Mouse (Mus musculus): ENCODE results near the gene Gm49383. TPM values are rescaled to one million over a fixed set of nuclear protein-coding genes. Genes with fewer than 3 reads are reported as not detected.
A peak's percentile ranks its signal among the peaks of the same experiment; 100 is the strongest.

The Gm49383 gene
- total RNA-seq, 1 experiment from 2014 or later: 9.6 TPM

DNA sequence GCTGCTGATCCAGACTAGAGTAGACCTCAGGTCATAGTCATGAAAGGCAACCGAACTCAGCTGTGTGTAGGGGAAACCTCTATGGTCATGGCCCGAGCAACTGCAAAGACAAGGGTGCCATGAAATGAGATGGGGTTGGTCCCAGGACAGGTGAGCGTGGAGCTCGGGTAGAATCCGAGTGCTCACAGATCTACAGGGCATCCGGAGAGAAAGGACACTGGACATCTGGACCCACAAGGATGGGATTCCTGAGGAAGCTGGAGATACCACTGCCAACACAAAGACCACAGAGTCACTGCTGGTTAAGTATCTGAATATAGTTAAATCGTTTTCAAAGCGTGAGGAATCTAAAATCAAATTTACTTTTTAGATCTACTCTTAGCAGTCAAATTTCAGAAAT lies 10.5 kb upstream of the Gm49383 start:
- ATAC-seq (replicated peaks; ENCODE audit: insufficient number of reproducible peaks, low FRiP score, low TSS enrichment, poor library complexity, severe bottlenecking): no peak

GRCm38 (mm10) chr12:69204052-69204833 lies 7.3 kb upstream of the Gm49383 start, which contains the start of gene Gm49384:
Gene Gm49384 (minus strand): TSS chr12:69204267.
- no peak for ATAC-seq (replicated peaks; ENCODE audit: insufficient number of reproducible peaks, low FRiP score, low TSS enrichment, poor library complexity, severe bottlenecking)

GRCm38 (mm10) chr12:69198985-69199384 lies 2.1 kb upstream of the Gm49383 start:
- no peak for ATAC-seq (replicated peaks; ENCODE audit: insufficient number of reproducible peaks, low FRiP score, low TSS enrichment, poor library complexity, severe bottlenecking)

GRCm38 (mm10) chr12:69198164-69198535 lies 1.2 kb upstream of the Gm49383 start, which contains the start of gene Dnaaf2:
Gene Dnaaf2 (minus strand): TSS chr12:69198429.
- ATAC-seq (replicated peaks; ENCODE audit: insufficient number of reproducible peaks, low FRiP score, low TSS enrichment, poor library complexity, severe bottlenecking): peak; percentile 48; the same call in 1 of the 2 replicates

GRCm38 (mm10) chr12:69197378-69198163 lies 667 bp upstream of the Gm49383 start:
- ATAC-seq (replicated peaks; ENCODE audit: insufficient number of reproducible peaks, low FRiP score, low TSS enrichment, poor library complexity, severe bottlenecking): 0 out of 2 replicates have a peak, but pooled peaks have one; percentile 32

GRCm38 (mm10) chr12:69192637-69193036 lies 4.3 kb downstream of the Gm49383 start:
- no peak for ATAC-seq (replicated peaks; ENCODE audit: insufficient number of reproducible peaks, low FRiP score, low TSS enrichment, poor library complexity, severe bottlenecking)

DNA sequence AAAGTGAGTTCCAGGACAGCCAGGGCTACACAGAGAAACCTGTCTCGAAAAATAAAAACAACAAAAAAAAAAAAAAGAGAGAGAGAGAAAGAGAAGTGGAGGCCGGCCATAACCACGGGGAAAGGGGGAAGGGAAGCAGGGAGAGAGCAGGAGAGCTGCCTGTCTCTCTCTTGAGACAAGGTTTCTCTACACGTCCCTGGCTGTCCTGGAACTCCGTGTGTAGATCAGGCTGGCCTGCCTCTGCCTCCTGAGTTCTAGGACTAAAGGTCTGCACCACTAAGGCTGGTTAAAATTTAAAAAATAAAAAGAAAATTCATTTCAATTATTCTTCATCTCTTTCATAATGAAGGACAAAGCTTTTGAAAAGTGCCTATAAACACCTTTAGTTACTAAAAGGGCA lies 5.5 kb downstream of the Gm49383 start:
- no peak for ATAC-seq (replicated peaks; ENCODE audit: insufficient number of reproducible peaks, low FRiP score, low TSS enrichment, poor library complexity, severe bottlenecking)

- ATAC-seq (replicated peaks; ENCODE audit: insufficient number of reproducible peaks, low FRiP score, low TSS enrichment, poor library complexity, severe bottlenecking): no peak
Measured at GRCm38 (mm10) chr12:69190522-69190921, 6.4 kb downstream of the Gm49383 start.

- no peak for ATAC-seq (replicated peaks; ENCODE audit: insufficient number of reproducible peaks, low FRiP score, low TSS enrichment, poor library complexity, severe bottlenecking)
Measured at GRCm38 (mm10) chr12:69190074-69190473, 6.8 kb downstream of the Gm49383 start.

- no peak for ATAC-seq (replicated peaks; ENCODE audit: insufficient number of reproducible peaks, low FRiP score, low TSS enrichment, poor library complexity, severe bottlenecking)
Measured at GRCm38 (mm10) chr12:69186811-69187471, 10.0 kb downstream of the Gm49383 start.

GRCm38 (mm10) chr12:69185371-69185770 lies 11.5 kb downstream of the Gm49383 start:
- ATAC-seq (replicated peaks; ENCODE audit: insufficient number of reproducible peaks, low FRiP score, low TSS enrichment, poor library complexity, severe bottlenecking): no peak

DNA sequence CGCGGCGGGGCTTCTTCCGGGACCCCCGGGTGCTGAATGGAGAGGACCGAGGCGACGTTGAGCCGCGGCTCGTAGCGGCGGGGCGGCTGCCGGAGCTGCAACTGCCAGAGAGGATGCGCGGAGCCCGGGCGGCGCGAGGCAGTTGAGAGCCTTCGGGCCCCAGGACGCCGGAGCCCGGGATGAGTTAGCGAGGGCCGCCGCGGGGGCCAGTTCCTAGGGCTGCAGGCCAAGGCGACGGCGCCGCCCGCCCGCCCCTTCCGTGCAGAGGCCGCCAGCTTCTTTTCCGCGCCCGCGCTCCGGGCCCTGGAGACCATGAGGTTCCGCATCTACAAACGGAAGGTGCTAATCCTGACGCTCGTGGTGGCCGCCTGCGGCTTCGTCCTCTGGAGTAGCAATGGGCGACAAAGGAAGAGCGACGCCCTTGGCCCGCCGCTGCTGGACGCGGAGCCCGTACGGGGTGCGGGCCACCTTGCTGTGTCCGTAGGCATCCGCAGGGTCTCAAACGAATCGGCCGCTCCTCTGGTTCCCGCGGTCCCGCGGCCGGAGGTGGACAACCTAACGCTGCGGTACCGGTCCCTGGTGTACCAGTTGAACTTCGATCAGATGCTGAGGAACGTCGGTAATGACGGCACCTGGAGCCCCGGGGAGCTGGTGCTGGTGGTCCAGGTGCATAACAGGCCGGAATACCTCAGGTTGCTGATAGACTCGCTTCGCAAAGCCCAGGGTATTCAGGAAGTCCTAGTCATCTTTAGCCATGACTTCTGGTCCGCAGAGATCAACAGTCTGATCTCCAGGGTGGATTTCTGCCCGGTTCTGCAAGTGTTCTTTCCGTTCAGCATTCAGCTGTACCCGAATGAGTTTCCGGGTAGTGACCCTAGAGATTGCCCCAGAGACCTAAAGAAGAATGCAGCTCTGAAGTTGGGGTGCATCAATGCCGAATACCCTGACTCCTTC lies 12.3 kb downstream of the Gm49383 start:
- peak; percentile 49 for ATAC-seq (replicated peaks; ENCODE audit: insufficient number of reproducible peaks, low FRiP score, low TSS enrichment, poor library complexity, severe bottlenecking)

DNA sequence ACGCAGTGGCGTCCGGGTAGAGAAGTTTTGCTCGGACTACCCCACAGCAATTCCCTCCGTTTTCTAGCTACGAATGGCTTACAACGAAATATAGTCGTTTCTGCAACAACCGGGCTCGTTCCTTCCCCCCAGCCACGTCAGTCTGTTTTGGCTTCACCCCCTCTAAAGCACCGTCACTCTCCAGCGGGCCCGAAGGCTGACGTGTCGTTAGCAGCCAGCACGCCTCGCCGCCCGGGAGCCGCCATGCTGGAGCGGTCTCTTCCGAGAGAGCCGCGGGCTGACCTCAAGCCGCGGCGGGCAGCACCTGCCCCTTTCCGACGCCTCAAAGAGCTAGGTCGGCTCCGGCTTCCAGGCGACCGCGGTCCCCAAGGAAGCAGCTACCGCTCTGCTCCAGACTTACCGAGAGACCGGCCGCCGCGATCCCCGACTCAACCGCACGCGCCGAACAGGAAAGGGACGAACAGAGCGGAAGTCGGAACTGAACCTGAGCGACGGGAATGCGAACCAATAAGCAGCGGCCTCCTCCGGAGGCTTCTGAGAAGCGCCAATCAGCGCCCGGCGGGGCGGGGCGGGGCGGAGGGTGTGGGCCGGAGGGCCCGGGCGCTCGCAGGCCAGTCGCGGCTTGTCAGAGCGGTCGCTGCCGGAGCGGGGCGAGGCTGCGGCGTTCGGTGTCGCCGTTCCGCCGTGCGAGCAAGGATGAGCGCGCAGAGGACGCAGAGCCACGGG lies 13.2 kb downstream of the Gm49383 start, which contains the start of the genes Rpl36al and Mgat2:
Rpl36al (minus strand) TSS at position 501 of the 726 bp plus-strand sequence.
Mgat2 (plus strand) TSS at position 575 of the 726 bp plus-strand sequence.
- ATAC-seq (replicated peaks; ENCODE audit: insufficient number of reproducible peaks, low FRiP score, low TSS enrichment, poor library complexity, severe bottlenecking): peak; percentile 92

- ATAC-seq (replicated peaks; ENCODE audit: insufficient number of reproducible peaks, low FRiP score, low TSS enrichment, poor library complexity, severe bottlenecking): no peak
Measured at GRCm38 (mm10) chr12:69181800-69182199, 15.1 kb downstream of the Gm49383 start.

- no peak for ATAC-seq (replicated peaks; ENCODE audit: insufficient number of reproducible peaks, low FRiP score, low TSS enrichment, poor library complexity, severe bottlenecking)
Measured at GRCm38 (mm10) chr12:69179371-69179770, 17.5 kb downstream of the Gm49383 start.

DNA sequence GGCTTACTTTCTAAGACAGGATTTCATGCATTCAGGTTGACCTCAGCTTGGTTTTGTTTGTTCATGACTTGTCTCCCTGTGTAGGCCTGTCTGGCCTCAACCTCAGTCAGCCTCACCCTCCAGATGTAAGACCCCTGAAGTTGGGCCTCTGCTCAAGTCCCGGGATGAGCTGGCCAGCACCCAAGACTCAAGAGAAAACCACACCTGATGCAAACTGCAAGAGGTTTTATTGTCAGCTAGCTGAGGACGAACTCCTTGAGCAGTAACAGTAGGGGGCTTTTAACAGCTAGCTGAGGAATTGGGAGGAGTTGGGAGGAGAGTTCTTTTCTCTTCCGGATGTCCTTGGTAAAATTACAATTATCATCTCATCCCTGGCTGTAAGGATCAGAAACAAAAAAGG lies 19.4 kb downstream of the Gm49383 start:
- no peak for ATAC-seq (replicated peaks; ENCODE audit: insufficient number of reproducible peaks, low FRiP score, low TSS enrichment, poor library complexity, severe bottlenecking)

DNA sequence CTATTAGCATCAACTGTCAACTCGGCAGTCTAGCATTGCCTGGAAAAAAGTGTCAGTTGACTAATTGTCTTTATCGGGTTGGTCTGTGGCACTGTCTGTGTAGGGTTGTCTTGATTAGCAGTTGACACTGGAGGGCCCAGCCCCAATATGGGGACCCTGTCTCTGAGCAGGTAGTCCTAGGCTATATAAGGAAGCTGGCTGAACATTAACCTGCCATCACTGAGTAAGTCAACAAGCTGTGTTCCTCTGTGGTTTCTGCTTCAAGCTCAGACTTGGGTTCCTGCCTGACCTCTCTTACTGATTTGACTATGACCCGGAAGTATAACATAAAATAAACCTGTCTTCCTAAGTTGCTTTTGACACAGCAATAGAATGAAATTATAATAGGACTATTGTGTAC lies 20.9 kb downstream of the Gm49383 start:
- ATAC-seq (replicated peaks; ENCODE audit: insufficient number of reproducible peaks, low FRiP score, low TSS enrichment, poor library complexity, severe bottlenecking): no peak

Data from monocyte, adult 5-6 weeks (primary cell).